Mouse (Mus musculus) T-helper 2 cell (primary cell): ENCODE measurements around the gene Tmem39b.
"Not testable (repeated sequence)": the region's sequence is repeated elsewhere in the genome, so short reads cannot be mapped to it uniquely, and the experiment has no call there.

Experiments
- in situ Hi-C: fragments of 300-600 bp; cut with MboI, MseI; formaldehyde crosslinking; loops from one replicate; pipeline ENCODE4 v1.15.1; 2025; ENCODE audit warnings: high pct_unique_total_duplicates

The Tmem39b gene

GRCm38 (mm10) chr4:129696158-129696985 is at the start of gene Tmem39b:
TSS of gene Tmem39b (minus strand) at chr4:129696838.
- in situ Hi-C loops: loop anchor here (10.0 kb wide), 1 partner anchor 1108 kb away; no protein-coding TSS in a partner anchor

DNA sequence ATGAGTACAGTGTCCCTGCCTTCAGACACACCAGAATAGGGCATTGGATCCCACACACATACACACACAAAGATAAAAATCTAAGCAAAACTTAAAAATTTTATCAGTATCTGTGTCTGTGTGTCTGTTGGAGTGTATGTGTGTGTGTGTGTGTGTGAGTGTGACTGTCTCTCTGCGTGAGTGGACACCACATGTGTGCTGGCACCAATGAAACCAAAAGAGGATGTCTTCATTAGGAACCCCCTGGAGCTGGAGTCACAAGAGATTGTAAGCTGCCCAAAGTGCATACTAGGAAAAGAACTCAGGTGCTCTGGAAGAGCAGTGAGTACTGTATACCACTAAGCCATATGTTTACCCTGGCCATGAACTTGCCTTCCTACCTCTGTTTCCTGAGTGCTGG is 49.5 kb upstream of the Tmem39b start:
- in situ Hi-C loops: loop anchor here (10.0 to 25.0 kb wide), 2 partner anchors 69 to 916 kb away; partner anchors contain the start of genes Ptp4a2 and Pum1

DNA sequence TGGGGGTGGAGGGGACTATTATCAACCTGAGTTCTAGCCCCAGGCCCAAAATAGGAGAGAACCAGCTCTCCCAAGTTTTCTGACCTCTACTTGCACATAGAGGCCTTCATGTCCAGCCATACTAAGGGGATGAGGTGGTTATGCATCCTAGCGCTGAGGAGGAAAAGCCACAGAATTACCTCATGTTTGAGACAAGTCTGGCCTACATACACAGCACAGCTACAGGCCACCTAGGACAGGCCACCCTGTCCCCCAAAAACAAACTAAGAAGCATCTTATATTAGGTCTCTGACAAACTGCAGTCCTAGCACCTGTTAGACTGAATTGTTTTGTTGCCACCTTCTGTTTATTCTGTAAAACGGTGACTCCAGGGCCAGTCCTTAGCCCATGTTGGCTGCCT is 46.9 kb upstream of the Tmem39b start:
- in situ Hi-C loops: loop anchor here (10.0 to 25.0 kb wide), 2 partner anchors 71 to 919 kb away; partner anchors contain the start of genes Ptp4a2 and Pum1

- in situ Hi-C loops: loop anchor here (10.0 to 25.0 kb wide), 2 partner anchors 72 to 919 kb away; partner anchors contain the start of genes Ptp4a2 and Pum1
Observed at GRCm38 (mm10) chr4:129743010-129743390, 46.4 kb upstream of the Tmem39b start.

GRCm38 (mm10) chr4:129742232-129743009 is 45.8 kb upstream of the Tmem39b start, which contains the start of gene Khdrbs1:
TSS of gene Khdrbs1 (minus strand) at chr4:129742303.
- in situ Hi-C loops: loop anchor here (10.0 to 25.0 kb wide), 2 partner anchors 72 to 920 kb away; partner anchors contain the start of genes Ptp4a2 and Pum1

DNA sequence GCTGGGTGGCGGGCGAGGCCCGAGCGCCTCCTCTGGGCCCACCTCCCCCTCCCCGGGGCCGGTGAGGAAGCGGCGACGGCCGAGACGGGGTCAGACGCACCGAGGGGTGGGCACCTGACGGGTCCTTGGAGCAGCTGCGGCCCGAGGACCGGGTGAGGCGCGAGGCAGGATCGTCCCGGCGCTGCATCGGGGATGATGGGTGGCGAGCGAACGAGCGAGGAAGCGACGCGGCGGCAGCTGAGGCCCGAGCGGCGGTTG is 45.3 kb upstream of the Tmem39b start:
- in situ Hi-C loops: loop anchor here (10.0 to 25.0 kb wide), 2 partner anchors 73 to 920 kb away; partner anchors contain the start of genes Ptp4a2 and Pum1

DNA sequence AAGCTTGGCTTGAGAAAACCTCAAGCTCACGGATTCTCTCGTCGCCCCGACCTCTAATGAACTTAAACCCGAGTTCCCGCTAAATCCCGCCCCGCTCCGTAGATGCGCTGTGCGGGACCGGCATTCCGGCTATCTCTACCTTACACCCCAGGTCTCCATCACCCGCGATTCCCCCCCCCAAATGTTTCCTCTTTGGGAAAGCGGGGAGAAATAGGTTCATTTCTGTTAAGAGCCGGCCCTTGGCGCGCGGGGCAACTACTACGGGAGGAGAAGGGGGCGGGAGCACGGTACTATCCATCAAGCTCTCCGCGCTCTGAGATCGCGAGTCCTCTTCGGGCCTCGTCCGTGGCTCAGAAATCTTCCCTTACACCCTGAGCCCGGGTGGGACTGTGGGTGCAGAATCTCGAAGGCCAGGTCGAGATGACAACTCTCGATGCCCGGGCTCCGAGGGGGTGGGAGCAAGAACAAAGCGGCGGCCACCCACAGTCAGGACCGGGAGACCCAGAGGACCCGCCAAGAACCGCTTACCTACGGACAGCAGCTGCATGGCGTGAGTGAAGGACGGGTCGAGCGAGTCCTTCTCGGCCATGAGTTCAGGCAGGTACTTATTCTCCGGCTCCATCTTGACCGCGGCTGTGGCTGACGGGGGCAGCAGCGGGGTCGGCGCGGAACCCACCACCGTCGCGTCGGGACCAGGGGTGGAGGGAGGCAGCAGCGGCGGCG is 44.8 kb upstream of the Tmem39b start:
- in situ Hi-C loops: loop anchor here (10.0 to 25.0 kb wide), 2 partner anchors 73 to 921 kb away; partner anchors contain the start of genes Ptp4a2 and Pum1

DNA sequence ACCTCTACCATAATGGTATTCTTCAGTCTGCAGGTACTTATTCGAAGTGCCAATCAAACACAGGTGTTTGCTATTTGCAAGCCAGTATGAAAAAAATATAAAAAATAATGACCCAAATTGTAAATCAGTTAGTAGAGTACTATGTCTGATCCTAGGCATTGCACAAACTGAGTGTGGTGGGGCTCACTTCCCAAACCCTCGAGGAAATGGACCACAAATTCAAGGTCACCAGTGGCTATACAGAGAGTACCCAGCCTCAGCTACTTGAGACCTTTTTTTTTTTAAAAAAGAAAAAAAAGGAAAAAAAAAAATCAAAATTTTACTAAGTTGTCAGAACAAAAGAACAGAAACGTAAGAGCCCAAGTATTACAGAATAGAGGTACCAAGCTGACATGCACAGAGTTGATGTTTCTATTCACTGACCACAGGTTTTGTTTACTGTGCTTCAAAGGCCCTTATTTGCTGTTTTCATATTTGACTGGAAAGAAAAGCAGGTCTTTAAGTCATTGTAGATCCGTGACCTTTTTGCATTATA is 42.5 kb upstream of the Tmem39b start:
- in situ Hi-C loops: loop anchor here (25.0 kb wide), 1 partner anchor 923 kb away; the partner anchor contains the start of gene Pum1

DNA sequence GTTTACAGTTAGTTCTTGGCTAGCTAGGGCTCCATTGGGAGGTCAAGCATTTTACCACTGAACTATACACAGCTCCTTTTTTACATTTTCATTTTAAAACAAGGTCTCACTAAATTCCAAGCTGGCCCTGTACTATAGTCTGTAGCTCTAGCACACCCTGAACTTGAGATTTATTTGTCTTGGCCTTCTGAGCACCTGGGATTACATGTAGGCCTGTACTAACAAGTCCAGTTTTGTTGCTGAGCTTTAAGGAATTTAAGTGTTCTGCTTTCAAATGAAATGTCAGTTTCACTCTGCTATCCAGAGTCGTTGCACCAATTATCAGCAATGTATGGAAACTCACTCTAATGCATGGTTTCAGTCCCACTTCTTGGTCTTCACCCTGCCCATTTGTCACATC is 39.5 kb upstream of the Tmem39b start:
- in situ Hi-C loops: loop anchor here (25.0 kb wide), 1 partner anchor 926 kb away; the partner anchor contains the start of gene Pum1

DNA sequence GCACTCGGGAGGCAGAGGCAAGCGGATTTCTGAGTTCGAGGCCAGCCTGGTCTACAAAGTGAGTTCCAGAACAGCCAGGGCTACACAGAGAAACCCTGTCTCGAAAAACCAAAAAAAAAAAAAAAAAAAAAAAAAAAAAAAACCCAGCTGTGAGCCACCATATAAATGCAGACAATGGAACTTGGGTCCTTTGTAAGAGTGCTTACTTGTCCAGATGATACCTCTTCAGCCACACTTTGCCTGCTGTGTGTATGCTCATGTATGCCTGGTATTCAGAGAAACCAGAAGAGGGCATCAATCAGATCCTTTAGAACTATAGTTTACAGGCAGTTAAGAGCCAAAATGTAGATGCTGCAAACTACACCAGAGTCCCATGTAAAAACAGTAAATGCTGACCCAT is 38.8 kb upstream of the Tmem39b start:
- in situ Hi-C loops: loop anchor here (25.0 kb wide), 1 partner anchor 927 kb away; the partner anchor contains the start of gene Pum1

DNA sequence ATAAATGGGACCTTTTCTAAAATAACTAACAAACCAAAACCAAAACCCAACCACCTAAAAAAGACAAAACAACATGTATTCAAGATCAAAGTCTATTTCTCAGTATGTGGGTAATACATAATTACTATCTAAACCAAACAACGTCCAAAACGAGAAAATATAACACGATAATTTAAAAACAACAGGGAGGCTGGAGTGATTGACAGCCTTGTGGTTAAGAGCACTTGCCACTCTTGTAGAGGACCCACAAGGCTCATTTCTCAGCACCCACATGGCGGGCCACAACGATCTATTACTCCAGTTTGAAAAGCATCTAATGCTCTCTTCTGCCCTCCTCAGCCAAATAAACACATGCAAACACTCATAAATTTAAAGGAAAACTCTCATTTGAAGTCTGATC is 34.8 kb upstream of the Tmem39b start:
- in situ Hi-C loops: loop anchor here (25.0 kb wide), 1 partner anchor 931 kb away; the partner anchor contains the start of gene Pum1

DNA sequence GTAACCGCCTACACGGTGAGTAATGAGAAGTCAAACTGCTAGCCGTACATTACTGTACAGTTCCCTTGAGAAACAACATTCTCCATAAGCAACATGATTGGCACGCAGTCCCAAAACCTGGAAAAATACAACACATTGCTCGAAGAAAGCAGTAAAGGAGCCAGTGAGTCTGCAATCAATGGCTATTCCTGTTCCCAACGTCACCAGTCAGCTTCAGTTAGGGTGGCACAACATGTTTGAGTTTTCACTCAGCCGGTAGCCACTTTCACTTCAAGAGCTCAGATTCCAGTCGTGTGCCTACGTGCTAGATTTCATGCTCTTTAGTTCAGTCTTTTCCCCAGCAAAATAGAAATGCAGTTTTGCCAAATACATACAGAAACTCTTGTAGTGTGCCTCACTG is 19.7 kb upstream of the Tmem39b start:
- in situ Hi-C loops: no loop called here

DNA sequence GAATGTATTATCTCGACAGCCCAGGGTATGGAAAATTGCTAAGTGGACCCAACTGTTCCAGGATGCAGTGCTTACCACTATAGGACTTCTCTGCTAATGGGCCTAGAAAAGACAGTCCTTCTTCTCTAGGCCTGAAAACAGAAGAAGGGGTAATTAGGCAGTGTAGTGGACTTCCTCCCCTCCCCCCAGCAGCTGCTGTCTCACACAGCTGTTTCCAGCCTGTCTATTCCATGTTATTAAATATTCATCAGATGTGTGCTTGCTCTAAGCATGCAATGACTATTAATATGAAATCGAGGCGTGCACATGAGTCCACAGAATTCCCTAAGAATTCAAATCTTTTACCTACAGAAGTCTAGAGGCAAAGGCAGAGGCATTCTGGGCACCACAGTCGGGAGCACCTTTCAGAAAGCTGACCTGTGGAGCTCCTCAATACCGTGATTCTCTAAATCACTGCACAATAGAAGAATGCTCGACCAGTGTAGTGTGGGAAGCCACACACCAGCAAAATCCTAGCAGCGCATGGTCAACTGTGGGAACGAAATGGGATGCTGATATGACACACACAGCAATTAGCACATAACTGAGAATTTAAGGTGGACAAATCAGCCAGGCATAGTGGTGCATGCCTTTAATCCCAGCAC is 13.0 kb upstream of the Tmem39b start:
- in situ Hi-C loops: no loop called here

DNA sequence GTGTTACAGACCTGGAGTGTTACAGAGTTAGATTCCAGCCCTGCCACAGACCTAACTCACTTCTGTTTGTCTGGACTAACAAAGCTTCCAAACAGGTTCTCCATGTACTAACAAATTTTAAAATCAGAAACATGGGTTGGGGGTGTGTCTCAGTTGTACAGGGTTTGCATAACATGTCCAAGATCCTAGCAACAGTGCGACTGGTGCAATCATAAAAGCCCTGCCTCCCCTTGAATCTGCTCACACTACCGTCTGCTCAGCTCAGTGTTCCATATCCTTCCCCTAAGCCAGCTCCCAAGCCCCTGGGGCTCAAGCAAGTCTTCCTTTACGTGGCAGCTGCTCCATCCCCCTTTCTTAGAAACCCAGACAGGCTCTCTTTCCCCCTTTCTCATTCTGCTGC is 10.1 kb upstream of the Tmem39b start:
- in situ Hi-C loops: no loop called here

GRCm38 (mm10) chr4:129702454-129702853 is 5.8 kb upstream of the Tmem39b start:
- in situ Hi-C loops: no loop called here

DNA sequence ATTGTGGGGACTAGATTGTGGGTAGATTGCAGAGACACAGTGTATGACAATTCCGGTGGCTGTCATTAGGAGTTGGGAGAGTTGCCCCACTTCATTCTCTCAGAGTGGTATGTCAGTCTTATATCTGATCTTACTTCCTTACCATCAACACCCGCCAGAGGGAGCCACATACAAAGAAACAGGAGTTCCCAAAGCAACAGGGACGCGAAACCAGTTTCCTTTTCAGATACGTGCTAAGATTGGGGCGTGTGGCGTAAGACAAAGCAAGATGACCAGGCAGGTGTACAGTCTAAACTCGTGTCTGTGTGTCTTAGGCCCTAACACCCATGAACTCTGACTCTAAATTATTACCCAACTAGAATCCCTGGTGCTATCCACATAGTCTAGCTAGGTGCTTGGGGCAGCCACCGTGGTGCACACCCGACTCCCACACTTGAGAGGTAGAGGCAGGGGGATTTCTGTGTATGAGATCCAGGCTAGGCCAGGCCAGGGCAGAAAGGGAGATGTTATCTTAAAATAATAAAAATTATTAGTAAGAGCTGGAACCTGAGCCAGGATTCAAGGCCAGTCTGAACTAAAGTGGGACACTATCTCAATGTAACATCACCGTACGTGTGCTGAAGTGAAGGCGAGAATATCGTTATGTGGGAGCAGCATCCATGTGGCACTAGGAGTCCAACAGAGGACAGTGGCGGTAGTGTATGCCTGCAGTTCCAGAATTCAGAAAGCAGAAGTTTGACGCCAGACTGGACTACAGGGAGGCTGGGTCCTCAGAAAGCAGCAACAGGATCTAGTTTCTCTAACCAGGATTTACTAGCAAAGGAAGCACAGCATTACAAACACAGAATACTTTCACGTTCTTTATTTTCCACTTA is 5.1 kb upstream of the Tmem39b start:
- in situ Hi-C loops: no loop called here

DNA sequence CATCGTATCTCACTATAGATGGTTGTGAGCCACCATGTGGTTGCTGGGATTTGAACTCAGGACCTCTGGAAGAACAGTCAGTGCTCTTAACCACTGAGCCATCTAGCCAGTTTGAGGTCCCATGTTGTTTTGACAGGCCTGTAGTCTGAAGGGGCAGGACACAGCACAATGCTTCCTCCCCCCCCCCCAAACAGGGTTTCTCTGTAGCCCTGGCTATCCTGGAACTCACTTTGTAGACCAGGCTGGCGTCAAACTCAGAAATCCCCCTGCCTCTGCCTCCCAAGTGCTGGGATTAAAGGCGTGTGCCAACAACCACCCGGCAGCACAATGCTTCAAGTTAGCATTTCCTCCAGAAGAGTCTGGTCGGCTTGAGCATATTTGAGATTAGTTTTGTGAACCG is 4.0 kb upstream of the Tmem39b start:
- in situ Hi-C loops: not testable (repeated sequence)

DNA sequence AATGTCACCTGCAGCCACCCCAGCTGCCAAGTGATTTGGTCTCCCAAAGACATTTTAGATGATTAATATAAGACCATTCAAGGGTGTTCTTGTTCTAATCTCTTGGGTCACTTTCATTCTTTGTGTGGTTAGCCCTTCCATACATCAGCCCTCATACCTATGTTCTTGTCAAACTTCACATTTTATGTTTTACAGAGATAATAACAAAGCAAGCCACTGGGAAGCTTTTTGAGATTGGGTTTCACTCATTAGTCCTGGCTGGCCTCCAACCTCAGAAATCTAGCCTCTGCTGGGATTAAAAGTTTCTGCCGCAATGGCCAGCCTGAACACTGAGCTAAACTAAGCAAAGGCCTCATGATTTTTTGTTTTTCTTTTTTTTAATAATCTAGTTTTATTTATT is 3.6 kb upstream of the Tmem39b start:
- in situ Hi-C loops: no loop called here

DNA sequence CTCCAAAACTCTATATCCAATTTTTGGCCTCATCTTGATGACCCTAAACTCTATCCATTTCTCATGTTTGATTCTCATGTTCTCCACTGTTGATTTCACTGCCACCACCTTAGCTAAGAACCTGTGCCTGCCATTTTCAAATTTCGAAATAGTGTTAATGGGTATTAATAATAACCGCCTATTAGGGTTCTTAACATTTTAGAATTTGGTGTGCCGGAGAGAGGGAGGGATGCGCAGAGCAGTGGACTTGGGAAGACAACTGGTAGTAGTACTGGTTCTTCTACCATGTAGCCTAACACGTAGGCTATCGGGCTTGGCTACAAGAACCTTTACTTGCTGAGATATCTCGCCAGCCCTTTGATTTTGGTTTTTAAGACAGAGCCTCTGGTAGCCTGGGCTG is 553 bp upstream of the Tmem39b start:
- in situ Hi-C loops: loop anchor here (10.0 kb wide), 1 partner anchor 1108 kb away; no protein-coding TSS in a partner anchor

- in situ Hi-C loops: loop anchor here (10.0 kb wide), 1 partner anchor 1109 kb away; no protein-coding TSS in a partner anchor
Observed at GRCm38 (mm10) chr4:129695815-129696157, 852 bp downstream of the Tmem39b start.
